Mouse (Mus musculus): ENCODE measurements around the gene Exoc4.
A peak's percentile ranks its signal among the peaks of the same experiment; 100 is the strongest.

Gene Exoc4

GRCm38 (mm10) chr6:33310486-33310885 is 61.6 kb downstream of the Exoc4 start:
- DNase-seq (ENCODE audit: low spot score in 2 of 2) = no peak

GRCm38 (mm10) chr6:33322849-33323248 is 74.0 kb downstream of the Exoc4 start:
- no peak for DNase-seq (ENCODE audit: low spot score in 2 of 2)

GRCm38 (mm10) chr6:33323386-33323785 is 74.5 kb downstream of the Exoc4 start:
- DNase-seq (ENCODE audit: low spot score in 2 of 2) = no peak

GRCm38 (mm10) chr6:33328326-33328725 is 79.4 kb downstream of the Exoc4 start:
- no peak for DNase-seq (ENCODE audit: low spot score in 2 of 2)

- no peak for DNase-seq (ENCODE audit: low spot score in 2 of 2)
Observed at GRCm38 (mm10) chr6:33347088-33347775, 98.3 kb downstream of the Exoc4 start.

GRCm38 (mm10) chr6:33361613-33362012 is 112.7 kb downstream of the Exoc4 start:
- peak; percentile 42 to 67 for DNase-seq (ENCODE audit: low spot score in 2 of 2)

GRCm38 (mm10) chr6:33380517-33380916 is 131.6 kb downstream of the Exoc4 start:
- DNase-seq (ENCODE audit: low spot score in 2 of 2) = no peak

GRCm38 (mm10) chr6:33382176-33382575 is 133.3 kb downstream of the Exoc4 start:
- DNase-seq (ENCODE audit: low spot score in 2 of 2) = no peak

GRCm38 (mm10) chr6:33392020-33392419 is 143.1 kb downstream of the Exoc4 start:
- DNase-seq (ENCODE audit: low spot score in 2 of 2) = no peak

- DNase-seq (ENCODE audit: low spot score in 2 of 2) = no peak
Observed at GRCm38 (mm10) chr6:33399491-33399890, 150.6 kb downstream of the Exoc4 start.

GRCm38 (mm10) chr6:33401161-33401560 is 152.3 kb downstream of the Exoc4 start:
- DNase-seq (ENCODE audit: low spot score in 2 of 2) = no peak

GRCm38 (mm10) chr6:33405562-33406275 is 156.8 kb downstream of the Exoc4 start:
- DNase-seq (ENCODE audit: low spot score in 2 of 2) = peak; percentile 10 to 28

- DNase-seq (ENCODE audit: low spot score in 2 of 2) = no peak
Observed at GRCm38 (mm10) chr6:33409586-33409985, 160.7 kb downstream of the Exoc4 start.

- no peak for DNase-seq (ENCODE audit: low spot score in 2 of 2)
Observed at GRCm38 (mm10) chr6:33425007-33425406, 176.1 kb downstream of the Exoc4 start.

GRCm38 (mm10) chr6:33431207-33431787 is 182.4 kb downstream of the Exoc4 start:
- no peak for DNase-seq (ENCODE audit: low spot score in 2 of 2)

GRCm38 (mm10) chr6:33440508-33440907 is 191.6 kb downstream of the Exoc4 start:
- DNase-seq (ENCODE audit: low spot score in 2 of 2) = no peak

- DNase-seq (ENCODE audit: low spot score in 2 of 2) = no peak
Observed at GRCm38 (mm10) chr6:33453810-33454209, 204.9 kb downstream of the Exoc4 start.

- DNase-seq (ENCODE audit: low spot score in 2 of 2) = no peak
Observed at GRCm38 (mm10) chr6:33454354-33454753, 205.5 kb downstream of the Exoc4 start.

GRCm38 (mm10) chr6:33455238-33455637 is 206.4 kb downstream of the Exoc4 start:
- no peak for DNase-seq (ENCODE audit: low spot score in 2 of 2)

GRCm38 (mm10) chr6:33464862-33465261 is 216.0 kb downstream of the Exoc4 start:
- DNase-seq (ENCODE audit: low spot score in 2 of 2) = no peak

GRCm38 (mm10) chr6:33465392-33465791 is 216.5 kb downstream of the Exoc4 start:
- no peak for DNase-seq (ENCODE audit: low spot score in 2 of 2)

- no peak for DNase-seq (ENCODE audit: low spot score in 2 of 2)
Observed at GRCm38 (mm10) chr6:33466168-33466839, 217.4 kb downstream of the Exoc4 start.

Data from frontal cortex, postnatal 36 days (tissue).